Mouse (Mus musculus) myocyte (in vitro differentiated cells): ENCODE data around the gene Hid1.

Experiments used
- CEBPB ChIP-seq: IDR thresholded peaks from 2 replicates; pipeline ENCODE4 v1.6.1; 2011; ENCODE audit warnings: mild to moderate bottlenecking, moderate library complexity; ENCODE audit not compliant: poor library complexity, insufficient read depth, severe bottlenecking
- MAX ChIP-seq: IDR thresholded peaks from one replicate; pipeline ENCODE4 v1.6.1; 2011; ENCODE audit warnings: low read depth, mild to moderate bottlenecking, control low read depth
- MYOG ChIP-seq, 3 experiments: IDR thresholded peaks; one replicate each; pipeline ENCODE4 v1.6.1; 2011; ENCODE audit warnings: control low read depth in 2 of 3, low read depth in 2 of 3, mild to moderate bottlenecking in 2 of 3; ENCODE audit not compliant: insufficient read length in 2 of 3, control insufficient read depth in 1 of 3, insufficient read depth in 1 of 3
- POLR2A ChIP-seq: IDR thresholded peaks from one replicate; pipeline ENCODE4 v1.6.1; 2011; ENCODE audit warnings: low read depth, mild to moderate bottlenecking, control low read depth, moderate library complexity; ENCODE audit not compliant: insufficient read length
- POLR2AphosphoS2 ChIP-seq: IDR thresholded peaks from one replicate; pipeline ENCODE4 v1.6.1; 2011; ENCODE audit warnings: low read depth, control low read depth; ENCODE audit not compliant: insufficient read length
- SRF ChIP-seq: IDR thresholded peaks from one replicate; pipeline ENCODE4 v1.6.1; 2011; ENCODE audit warnings: low read depth; ENCODE audit not compliant: control insufficient read depth, insufficient read length
- TCF12 ChIP-seq: IDR thresholded peaks from one replicate; pipeline ENCODE4 v1.6.1; 2011; ENCODE audit warnings: mild to moderate bottlenecking, control low read depth; ENCODE audit not compliant: poor library complexity, insufficient read depth, severe bottlenecking
- USF1 ChIP-seq: IDR thresholded peaks from one replicate; pipeline ENCODE4 v1.6.1; 2011; ENCODE audit warnings: low read depth, mild to moderate bottlenecking, control low read depth, moderate library complexity

GRCm38 (mm10) chr11:115318245-115319027 is 49.1 kb downstream of the Hid1 start:
- TF ChIP-seq POLR2AphosphoS2 (no peak), POLR2A (no peak), CEBPB (no peak), USF1 (no peak), TCF12 (no peak), MAX (no peak), SRF (no peak), MYOG (IDR thresholded peaks at IDR 0.05; ENCODE audit: control insufficient read depth in 1 of 3, insufficient read depth in 1 of 3, insufficient read length in 2 of 3, low read depth in 2 of 3) (no peak)
